Mouse (Mus musculus) layer of hippocampus, adult 9-10 months (tissue): ENCODE measurements around the gene Izumo1.

Source experiments
- DNase-seq: peaks from one replicate; pipeline ENCODE4 v3.0.0; 2022; ENCODE audit warnings: low spot score

Gene Izumo1

DNA sequence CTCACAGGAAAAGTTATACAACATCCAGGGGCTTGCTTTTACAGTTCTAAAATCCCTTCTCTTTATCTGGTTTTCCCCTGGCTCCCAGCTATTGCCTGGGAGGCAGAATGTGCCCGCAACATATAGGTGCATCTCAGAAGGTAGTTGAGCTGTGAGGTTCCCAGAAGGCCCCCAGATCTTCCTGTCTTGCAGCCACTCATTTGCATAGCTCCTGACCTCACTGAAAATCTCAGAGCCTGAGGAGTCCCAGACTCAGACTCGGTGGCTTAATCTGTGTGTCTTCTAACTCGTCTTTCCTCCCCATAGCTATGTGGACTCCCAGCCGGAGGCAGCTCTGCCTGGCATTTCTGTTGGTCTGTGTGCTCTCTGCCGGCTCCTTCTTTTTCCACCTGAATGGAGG is 3.3 kb upstream of the Izumo1 start:
- no peak for DNase-seq

DNA sequence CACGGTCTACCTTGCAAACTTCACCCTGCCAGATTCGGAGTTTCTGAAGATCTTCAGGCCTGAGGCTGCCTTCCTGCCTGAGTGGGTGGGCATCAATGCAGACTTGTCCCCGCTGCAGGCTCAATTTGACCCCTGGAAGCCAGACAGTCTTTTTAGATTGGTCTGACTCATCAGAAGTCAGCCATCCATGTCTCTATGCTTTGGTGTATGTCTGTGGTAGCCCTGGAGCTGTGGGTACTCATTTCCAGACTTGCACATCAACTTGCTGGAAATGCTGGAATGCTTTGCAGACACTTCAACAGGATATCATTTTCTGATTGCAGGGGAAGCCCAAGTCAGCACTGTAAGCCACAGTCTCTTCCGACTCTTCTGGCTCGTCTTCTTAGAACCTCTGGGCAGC is 2.0 kb upstream of the Izumo1 start:
- DNase-seq = no peak

DNA sequence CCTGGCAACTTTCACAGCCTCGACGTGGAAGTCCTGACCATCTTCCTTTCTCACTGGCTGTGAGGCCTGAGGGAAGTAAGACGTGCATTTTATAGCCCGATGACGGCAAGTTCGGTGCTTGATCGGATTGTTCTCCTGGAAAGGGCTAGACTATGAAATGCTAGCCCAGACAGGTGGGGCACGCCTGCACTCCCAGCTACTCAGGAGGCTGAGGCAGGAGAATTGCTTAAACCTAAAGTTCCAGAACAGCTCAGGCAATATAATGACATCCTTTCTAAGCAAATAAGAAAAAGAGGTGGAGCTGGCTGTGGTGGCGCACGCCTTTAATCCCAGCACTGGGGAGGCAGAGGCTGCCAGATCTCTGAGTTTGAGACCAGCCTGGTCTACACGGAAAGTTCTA is 1.9 kb downstream of the Izumo1 start:
- DNase-seq = no peak

DNA sequence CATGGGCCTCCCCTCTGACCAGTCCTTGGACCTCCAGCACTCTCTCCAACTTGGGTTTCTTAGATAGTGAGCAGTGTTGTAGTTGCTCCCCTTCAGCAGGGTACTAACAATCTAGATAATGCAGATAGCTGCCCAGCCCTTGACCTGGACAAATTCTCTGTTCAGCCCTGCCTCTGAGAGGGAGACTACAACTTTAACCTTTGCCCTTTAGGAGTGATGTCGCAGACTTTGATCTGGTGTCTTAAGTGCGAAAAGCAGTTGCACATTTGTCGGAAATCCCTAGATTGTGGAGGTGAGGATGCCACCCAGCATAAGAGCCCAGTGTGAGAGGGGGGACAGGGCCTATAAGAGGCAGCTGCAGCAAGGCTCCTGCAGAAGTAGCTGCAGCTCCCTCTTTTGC is 3.1 kb downstream of the Izumo1 start:
- DNase-seq = no peak

DNA sequence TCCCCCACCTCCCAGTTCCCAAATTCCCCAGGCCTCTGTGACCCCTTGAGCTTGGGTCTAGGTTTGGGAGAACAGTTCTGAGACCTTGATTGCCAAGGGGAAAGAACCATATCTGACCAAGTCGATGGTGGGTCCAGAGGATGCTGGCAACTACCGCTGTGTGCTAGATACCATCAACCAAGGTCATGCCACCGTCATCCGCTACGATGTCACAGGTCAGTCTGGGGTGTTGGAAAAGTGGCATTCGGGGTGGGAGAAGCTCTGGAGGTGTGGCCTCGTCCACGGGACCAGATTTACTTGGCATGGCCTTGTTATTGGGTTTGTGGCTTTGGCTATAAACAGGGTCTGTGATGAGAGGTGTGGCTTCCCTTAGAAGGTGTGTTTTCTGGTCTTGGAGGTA is 3.9 kb downstream of the Izumo1 start:
- DNase-seq = no peak

DNA sequence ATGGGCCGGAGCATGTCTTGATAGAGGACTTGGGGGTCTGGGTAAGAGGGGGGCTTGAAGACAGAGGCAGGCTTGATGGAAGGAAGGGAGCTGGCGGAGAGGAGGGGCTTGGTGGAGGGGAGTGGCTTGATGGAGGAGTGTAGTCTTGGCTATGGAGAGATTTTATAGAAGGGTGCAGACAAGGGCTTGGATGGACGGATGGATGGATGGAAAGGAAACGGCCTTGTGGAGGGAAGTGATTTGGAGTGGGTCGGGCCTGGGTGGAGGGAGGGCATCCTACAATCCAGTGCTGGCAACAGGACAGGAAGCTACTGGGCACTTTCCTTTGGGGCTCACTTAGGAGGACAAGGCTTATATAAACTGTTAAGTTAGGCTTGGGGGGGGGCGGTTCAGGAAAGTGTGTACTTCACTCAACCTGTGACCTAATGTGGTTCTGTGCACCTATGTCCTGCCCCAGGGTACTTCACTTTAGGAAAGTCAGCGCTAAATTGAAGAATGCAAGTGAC is 5.0 kb downstream of the Izumo1 start:
- DNase-seq = no peak

DNA sequence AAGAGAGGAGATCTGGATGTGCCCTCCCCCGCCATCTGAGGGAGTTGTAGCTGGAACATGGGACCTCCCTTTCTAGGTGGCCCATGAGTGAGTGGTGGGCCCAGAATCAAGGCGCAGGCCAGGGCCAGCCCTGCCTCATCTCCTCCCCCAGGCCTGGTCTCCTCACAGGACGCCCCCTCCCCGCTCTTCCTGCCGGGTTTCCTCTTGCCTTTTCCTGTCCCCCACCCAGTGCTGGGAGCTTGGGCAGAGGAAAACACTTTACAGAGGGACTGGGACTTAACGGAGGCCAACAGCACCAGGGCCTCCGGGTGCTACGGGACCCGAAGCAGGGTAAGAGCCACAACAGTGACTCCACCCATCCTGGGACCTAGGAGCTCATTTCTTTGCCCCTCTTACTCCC is 5.7 kb downstream of the Izumo1 start, which contains the start of gene Rasip1:
TSS of gene Rasip1 (plus strand) at position 228 of the 400 bp plus-strand sequence.
- no peak for DNase-seq

DNA sequence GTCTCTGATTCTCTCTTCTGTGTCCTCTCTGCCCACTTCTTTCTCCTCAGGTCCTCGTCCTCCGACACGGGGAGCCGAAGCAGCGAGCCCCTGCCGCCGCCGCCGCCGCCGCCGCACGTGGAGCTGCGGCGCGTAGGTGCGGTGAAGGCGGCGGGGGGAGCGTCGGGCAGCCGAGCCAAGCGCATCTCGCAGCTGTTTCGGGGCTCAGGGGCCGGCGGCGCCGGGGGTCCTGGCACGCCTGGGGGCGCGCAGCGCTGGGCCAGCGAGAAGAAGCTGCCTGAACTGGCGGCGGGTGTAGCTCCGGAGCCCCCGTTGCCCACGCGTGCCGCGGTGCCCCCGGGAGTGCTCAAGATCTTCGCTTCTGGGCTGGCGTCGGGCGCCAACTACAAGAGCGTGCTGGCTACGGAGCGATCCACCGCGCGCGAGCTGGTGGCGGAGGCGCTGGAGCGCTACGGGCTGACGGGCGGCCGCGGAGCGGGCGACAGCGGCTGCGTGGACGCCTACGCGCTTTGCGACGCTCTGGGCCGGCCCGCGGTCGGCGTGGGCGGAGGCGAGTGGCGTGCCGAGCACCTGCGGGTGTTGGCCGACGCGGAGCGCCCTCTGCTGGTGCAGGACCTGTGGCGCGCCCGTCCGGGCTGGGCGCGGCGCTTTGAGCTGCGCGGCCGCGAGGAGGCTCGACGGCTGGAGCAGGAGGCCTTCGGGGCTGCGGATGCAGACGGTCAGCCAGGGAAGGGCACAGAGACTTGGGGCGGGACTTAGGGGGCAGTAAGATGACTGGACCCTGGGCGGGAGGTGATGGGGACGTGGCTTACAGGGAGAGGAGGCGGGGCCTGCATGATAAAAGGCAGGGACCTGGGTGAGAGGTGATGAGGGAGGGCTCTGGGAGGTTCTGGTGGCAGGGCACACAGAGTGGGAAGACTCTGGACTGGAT is 7.0 kb downstream of the Izumo1 start:
- peak; percentile 24 for DNase-seq

DNA sequence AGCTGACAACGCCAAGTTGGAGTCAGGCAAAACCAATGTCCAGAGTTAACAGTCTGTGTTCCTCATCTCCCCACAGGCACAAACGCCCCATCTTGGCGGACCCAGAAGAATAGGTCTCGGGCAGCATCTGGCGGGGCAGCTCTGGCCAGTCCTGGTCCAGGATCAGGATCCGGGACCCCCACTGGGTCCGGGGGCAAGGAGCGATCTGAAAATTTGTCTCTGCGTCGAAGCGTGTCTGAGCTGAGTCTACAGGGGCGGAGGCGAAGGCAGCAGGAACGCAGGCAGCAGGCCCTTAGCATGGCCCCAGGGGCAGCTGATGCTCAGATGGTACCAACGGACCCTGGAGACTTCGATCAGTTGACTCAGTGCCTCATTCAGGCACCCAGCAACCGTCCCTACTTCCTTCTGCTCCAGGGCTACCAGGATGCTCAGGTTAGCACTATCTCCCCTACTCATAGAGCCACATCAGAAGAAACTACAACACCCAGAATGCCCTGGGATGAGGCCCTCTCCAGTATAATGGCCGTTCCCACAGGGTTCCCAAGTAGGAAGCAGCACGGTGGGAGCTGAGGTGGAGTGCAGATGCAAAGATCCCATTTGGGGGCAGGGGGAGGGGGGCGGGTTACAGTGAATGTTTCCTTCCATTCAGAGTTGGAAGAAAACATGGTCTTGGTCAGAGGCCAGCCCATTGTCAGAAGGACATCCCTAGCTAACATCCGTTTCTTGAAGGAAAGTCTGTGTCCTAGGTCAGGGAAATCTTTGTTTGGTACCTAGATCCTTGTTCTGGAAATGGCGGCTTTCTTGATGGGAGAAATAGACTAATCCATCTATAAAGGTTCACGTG is 8.7 kb downstream of the Izumo1 start:
- DNase-seq = no peak

DNA sequence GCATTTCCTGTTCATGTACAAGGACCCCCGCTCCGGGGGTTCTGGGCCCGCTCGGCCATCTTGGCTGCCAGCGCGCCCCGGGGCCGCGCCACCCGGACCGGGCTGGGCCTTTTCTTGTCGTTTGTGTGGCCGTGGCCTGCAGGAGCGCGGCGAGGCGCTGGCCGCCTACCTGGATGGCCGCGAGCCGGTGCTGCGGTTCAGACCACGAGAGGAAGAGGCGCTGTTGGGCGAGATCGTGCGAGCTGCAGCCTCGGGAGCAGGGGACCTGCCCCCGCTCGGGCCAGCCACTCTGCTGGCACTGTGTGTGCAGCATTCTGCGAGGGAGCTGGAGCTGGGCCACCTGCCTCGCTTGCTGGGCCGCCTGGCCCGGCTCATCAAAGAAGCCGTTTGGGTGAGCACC is 10.9 kb downstream of the Izumo1 start:
- DNase-seq = no peak

DNA sequence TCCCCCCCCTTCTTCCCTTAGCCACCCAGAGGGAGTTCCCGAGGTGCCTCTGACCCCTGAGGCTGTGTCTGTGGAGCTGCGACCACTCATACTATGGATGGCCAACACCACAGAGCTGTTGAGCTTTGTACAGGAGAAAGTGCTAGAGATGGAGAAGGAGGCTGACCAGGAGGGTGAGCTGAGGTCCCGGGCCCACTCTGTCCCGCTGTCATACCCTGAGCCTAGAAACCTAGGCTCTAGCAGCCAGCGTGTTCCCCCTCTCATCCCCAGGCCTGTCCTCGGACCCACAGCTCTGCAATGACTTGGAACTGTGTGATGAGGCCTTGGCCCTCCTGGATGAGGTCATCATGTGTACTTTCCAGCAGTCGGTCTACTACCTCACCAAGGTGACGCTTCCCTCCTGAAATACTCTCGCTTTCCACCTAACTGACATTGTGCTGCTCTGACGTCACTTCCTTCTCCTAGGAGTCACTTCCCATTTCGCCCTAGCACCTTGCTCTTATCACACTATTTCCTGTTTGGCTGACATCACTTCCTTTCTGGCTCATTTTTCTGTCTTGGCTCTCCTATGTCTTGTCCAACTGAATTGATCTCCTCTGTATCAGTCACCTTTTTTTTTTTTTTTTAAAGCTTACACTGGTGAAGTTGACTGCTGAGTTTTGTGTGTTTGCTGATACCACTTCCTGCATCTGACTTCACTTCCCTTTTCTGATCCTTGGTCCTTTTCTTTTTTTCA is 13.5 kb downstream of the Izumo1 start:
- no peak for DNase-seq

DNA sequence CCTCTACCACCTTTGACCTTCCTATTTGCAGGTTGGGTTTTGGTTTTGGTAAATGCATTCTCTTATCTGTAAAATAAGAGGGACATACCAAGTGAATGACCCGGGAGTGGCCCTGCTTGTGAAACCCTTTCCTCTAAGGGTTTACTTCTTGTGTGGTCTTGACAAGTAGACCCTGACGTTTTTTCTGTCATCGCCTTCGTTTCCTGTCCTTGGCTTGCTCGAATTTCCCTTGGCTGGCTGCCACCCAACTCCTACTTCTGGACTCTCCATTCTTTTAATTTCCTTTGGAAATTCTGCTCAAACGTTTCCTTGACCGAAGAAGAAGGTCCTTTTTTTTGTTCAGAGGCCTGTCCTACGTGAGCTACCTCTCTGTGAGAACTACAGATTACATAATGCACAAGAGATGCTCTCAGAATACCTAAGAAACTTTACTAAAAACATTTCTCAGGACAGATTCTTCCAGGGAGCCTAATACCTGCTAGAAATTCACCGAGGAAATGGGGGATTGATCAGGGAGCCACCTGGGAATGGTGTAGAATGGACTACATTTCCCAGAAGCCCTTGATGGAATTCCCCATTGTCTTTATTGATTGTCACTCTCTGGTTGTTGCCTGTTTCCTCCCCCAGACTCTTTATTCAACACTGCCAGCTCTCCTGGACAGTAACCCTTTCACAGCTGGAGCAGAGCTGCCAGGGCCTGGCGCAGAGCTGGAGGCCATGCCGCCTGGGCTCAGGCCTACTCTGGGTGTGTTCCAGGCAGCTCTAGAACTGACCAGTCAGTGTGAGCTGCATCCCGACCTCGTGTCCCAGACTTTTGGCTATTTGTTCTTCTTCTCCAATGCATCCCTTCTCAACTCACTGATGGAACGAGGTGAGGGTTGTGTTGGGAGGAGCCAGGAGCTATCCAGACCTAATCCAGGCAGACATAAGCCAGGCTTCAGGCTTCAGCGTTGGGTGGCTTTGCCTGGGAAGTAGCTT is 14.4 kb downstream of the Izumo1 start:
- no peak for DNase-seq

DNA sequence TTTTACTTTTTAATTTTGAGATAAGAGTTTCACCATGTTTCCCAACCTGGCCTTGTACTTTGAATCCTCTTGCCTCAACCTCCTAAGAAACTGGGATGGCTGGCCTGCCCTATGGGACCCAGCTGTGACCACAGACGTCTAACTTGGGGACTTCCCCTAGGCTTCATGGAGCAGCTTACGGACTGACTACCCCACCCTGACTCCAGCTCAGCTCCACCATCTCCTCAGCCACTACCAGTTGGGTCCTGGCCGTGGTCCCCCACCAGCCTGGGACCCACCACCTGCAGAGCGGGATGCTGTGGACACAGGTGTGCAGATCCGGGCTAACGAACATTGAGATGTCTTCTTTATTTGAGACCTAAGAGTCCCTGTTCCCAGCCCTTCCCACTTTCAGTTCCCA is 16.1 kb downstream of the Izumo1 start:
- DNase-seq = no peak

DNA sequence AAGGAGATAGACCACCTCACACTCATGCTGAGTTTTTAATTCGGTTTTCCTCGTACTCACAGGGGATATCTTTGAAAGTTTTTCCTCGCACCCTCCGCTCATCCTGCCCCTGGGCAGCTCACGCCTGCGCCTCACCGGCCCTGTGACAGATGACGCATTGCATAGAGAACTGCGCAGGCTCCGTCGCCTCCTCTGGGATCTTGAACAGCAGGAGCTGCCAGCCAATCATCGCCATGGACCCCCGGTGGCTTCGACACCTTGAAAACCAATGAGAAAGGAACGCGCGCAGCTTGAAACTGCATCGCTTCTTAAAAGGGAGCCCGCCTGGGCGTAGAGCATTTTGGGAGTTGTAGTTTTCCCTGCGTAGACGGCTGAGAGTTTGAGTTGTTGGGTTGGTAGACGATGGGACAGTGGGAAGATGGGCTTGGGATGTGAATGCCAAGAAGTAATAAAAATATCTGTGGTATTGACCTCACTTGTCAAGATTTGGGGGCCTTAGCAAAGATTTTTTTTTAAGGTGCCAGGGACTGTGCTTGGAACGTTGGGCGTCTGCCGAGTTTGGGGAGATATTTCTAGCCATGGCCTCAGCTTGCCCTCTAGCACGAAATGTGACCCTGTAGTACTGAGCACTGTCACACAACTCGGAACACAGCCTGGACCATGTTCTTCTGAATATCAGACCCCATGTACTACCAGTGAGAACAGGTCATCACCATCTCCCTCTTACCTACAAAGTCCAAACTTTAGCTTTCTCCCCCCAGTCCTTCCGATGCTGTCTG is 17.2 kb downstream of the Izumo1 start:
- peak; percentile 78 for DNase-seq

DNA sequence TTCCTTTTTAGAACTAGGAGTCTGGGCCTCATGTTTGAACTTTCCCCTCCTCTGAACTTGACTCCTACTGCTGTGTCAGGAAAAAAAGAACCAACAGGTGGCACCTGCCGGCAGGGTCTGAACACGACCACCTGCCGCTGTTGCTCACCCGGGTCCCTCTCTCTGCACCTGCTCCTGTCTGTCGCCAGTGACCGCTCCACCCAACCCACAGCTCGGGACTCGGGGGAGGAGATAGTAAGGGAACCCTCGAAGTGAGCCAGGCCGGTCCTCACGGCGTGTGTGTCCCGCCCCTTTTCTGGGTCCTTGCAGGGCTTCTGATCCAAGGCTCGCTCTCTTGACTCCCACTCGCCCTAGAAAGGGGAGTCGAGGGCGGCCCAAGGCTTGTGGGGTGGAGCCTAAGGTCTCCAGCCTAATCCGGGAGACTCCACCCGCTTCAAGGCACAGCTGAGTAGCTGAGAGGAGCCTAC is 18.0 kb downstream of the Izumo1 start, which contains the start of gene Mamstr:
TSS of gene Mamstr (plus strand) at position 417 of the 467 bp plus-strand sequence.
- no peak for DNase-seq

DNA sequence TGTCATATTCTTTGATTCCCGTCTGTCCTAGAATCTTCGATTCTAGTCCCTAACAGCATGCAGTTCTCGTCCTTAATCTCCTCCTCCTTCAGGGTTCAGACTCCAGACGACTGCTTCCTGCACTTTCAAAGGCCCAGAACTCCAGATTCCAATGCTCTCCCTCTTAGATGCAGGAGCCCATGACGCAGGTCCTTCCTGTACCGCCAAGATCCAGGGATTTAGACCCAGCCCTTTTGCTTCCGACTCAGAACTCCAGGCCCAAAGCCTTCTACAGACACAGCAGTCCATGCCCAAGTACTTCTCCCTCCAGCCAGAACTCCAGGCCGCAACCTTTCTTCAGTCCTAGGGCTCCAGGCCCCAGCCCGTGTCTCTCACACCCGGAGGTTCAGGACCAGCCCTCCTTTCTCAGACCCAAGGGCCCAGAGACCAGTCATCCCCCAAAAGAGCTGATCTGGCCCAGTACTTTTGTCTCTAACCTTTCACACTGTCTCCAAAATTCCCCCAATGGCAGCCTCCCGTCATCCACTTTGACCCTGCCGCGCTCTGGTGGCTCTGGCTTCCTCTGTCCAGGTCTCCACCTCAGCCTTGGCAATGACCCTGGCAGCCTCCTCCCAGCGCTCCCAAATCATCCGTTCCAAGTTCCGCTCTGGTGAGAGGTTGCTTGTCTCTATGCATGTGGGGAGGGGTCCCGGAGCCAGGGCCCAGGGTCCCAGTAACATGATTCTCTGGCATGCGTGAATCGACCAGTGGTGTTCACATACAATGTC is 18.8 kb downstream of the Izumo1 start:
- DNase-seq = no peak

DNA sequence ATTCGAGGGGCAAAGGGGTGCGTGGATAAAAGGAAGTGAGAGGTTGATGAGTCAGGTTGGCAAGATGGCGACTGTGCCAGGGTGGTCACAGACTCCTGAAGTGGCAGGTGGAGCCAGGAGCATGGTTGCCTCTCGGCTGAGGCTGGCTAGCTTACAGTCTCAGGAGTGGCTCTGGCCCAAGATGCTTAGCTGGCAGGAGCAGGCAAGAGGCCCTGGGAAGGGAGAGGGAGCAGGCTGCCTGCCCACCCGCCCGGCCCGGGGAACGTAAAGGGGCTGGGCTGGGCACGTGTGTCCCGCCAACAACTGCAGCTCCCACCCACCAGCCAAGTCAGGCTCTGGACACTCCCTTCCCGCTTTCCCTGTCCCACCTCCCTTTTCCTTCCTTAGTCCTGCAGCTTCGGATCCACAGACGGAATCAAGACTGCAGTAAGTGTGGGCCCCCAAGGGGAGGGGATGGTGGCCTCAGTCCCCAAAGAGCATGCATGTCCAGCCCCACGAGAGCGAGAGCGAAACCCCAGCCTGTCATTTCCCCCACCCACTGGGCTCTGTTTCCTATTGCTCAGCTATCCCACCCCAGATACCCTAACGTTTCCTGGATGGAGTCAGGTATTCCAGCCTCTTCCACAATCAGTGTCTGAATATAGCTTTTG is 19.9 kb downstream of the Izumo1 start:
- DNase-seq = no peak

DNA sequence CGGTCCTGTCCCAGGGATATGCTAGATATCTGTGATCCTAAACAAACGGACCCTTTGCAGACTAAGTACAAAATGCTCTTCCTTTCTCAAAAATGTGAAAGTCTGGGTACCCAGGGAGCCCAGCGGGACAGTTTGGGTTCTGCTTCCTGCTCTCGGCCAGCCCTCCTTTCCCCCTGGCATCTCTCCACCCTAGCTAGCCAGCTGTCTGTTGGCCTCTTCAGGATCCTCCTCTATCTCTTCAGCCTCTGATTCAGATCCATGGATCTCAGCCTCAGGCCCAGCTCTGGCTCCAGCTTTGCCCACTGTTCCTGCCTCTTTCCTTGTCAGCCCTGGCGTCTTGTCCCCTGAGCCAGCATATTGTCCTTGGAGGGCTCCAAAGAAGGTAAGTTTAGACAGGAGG is 20.5 kb downstream of the Izumo1 start:
- DNase-seq = no peak
